Mouse (Mus musculus): ENCODE results near the gene Sumo1. TPM values are rescaled to one million over a fixed set of nuclear protein-coding genes. Genes with fewer than 3 reads are reported as not detected.

The Sumo1 gene
- polyA plus RNA-seq, 1 experiment from 2014 or later = 528 TPM

- no peak overlapping the region for H3K4me3 ChIP-seq (ENCODE audit: low read depth, low read length)
- no peak overlapping the region for H3K27ac ChIP-seq (ENCODE audit: low read depth, low read length)
- ATAC-seq (no peak), DNase-seq (ENCODE audit: low spot score) (no peak)
- 90% methylated on average over 7 of the region's 7 CpGs for WGBS
- H3K4me2 ChIP-seq (ENCODE audit: low read length) = no peak overlapping the region
- no peaks in the 10 kb centered on the region for H3K9me3 ChIP-seq (replicated peaks; ENCODE audit: control insufficient read depth, low read length)
- H3K36me3 ChIP-seq (ENCODE audit: control insufficient read depth, insufficient read depth, low read length) = no peaks in the 10 kb centered on the region
- no peak overlapping the region for H3K9ac ChIP-seq (ENCODE audit: low read length)
- H3K4me1 ChIP-seq (ENCODE audit: control insufficient read depth, insufficient read depth, low read length) = no peaks in the 10 kb centered on the region
- no peaks in the 10 kb centered on the region for H3K27me3 ChIP-seq (replicated peaks; ENCODE audit: control insufficient read depth, insufficient read depth, low read length)
Measured at GRCm38 (mm10) chr1:59608125-59608762, 62.4 kb downstream of the Sumo1 start.

- H3K9me3 ChIP-seq (replicated peaks; ENCODE audit: control insufficient read depth, low read length) = no peaks in the 10 kb centered on the region
- DNase-seq (ENCODE audit: low spot score) = no peak
- no peak overlapping the region for H3K4me2 ChIP-seq (ENCODE audit: low read length)
- H3K27ac ChIP-seq (ENCODE audit: low read depth, low read length) = no peak overlapping the region
- ATAC-seq = no peak
- no peaks in the 10 kb centered on the region for H3K36me3 ChIP-seq (ENCODE audit: control insufficient read depth, insufficient read depth, low read length)
- peaks cover 2% of the 10 kb centered on the region; the same call in 1 of the 2 replicates for H3K4me1 ChIP-seq (ENCODE audit: control insufficient read depth, insufficient read depth, low read length)
- H3K27me3 ChIP-seq (replicated peaks; ENCODE audit: control insufficient read depth, insufficient read depth, low read length) = no peaks in the 10 kb centered on the region
- 58% methylated on average over 7 of the region's 7 CpGs for WGBS
- no peak overlapping the region for H3K4me3 ChIP-seq (ENCODE audit: low read depth, low read length)
- H3K9ac ChIP-seq (ENCODE audit: low read length) = no peak overlapping the region
Measured at GRCm38 (mm10) chr1:59607071-59607470, 63.6 kb downstream of the Sumo1 start.

GRCm38 (mm10) chr1:59606479-59606878, 64.2 kb downstream of the Sumo1 start:
- DNase-seq (ENCODE audit: low spot score) = no peak
- Histone ChIP-seq H3K9ac (ENCODE audit: low read length) (no peak overlapping the region), H3K4me2 (ENCODE audit: low read length) (no peak overlapping the region), H3K27ac (ENCODE audit: low read depth, low read length) (no peak overlapping the region), H3K4me3 (ENCODE audit: low read depth, low read length) (no peak overlapping the region), H3K4me1 (ENCODE audit: control insufficient read depth, insufficient read depth, low read length) (peaks cover 2% of the 10 kb centered on the region; the same call in 1 of the 2 replicates), H3K36me3 (ENCODE audit: control insufficient read depth, insufficient read depth, low read length) (no peaks in the 10 kb centered on the region), H3K9me3 (replicated peaks; ENCODE audit: control insufficient read depth, low read length) (no peaks in the 10 kb centered on the region), H3K27me3 (replicated peaks; ENCODE audit: control insufficient read depth, insufficient read depth, low read length) (no peaks in the 10 kb centered on the region)
- WGBS = 89% methylated on average over 13 of the region's 13 CpGs
- ATAC-seq = no peak

GRCm38 (mm10) chr1:59603893-59604292, 66.7 kb downstream of the Sumo1 start:
- H3K27me3 ChIP-seq (replicated peaks; ENCODE audit: control insufficient read depth, insufficient read depth, low read length) = no peaks in the 10 kb centered on the region
- H3K9me3 ChIP-seq (replicated peaks; ENCODE audit: control insufficient read depth, low read length) = no peaks in the 10 kb centered on the region
- WGBS = 11% methylated on average over 11 of the region's 11 CpGs
- DNase-seq (ENCODE audit: low spot score) (peak; percentile 21), ATAC-seq (peak; percentile 57; the same call in 1 of the 2 replicates)
- H3K27ac ChIP-seq (ENCODE audit: low read depth, low read length) = no peak overlapping the region
- peaks cover 2% of the 10 kb centered on the region; the same call in 1 of the 2 replicates for H3K4me1 ChIP-seq (ENCODE audit: control insufficient read depth, insufficient read depth, low read length)
- H3K4me3 ChIP-seq (ENCODE audit: low read depth, low read length) = no peak overlapping the region
- no peak overlapping the region for H3K9ac ChIP-seq (ENCODE audit: low read length)
- H3K4me2 ChIP-seq (ENCODE audit: low read length) = no peak overlapping the region
- no peaks in the 10 kb centered on the region for H3K36me3 ChIP-seq (ENCODE audit: control insufficient read depth, insufficient read depth, low read length)

DNA sequence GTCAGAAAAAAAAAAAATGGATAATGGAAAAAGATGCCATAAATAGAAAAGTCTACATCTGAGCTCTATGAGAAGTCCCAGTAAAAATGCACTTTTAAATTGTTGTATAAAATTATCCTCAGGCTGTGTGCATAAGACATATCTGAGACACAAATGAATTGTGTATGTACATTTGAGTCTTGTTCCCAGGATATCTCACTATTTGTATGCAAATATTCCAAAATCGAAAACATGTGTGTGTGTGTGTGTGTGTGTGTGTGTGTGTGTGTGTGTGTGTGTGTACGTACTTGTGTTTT, 67.3 kb downstream of the Sumo1 start:
- Histone ChIP-seq H3K27me3 (replicated peaks; ENCODE audit: control insufficient read depth, insufficient read depth, low read length) (no peaks in the 10 kb centered on the region), H3K36me3 (ENCODE audit: control insufficient read depth, insufficient read depth, low read length) (no peaks in the 10 kb centered on the region), H3K4me1 (ENCODE audit: control insufficient read depth, insufficient read depth, low read length) (peaks cover 2% of the 10 kb centered on the region; the same call in 1 of the 2 replicates), H3K9me3 (replicated peaks; ENCODE audit: control insufficient read depth, low read length) (no peaks in the 10 kb centered on the region), H3K4me3 (ENCODE audit: low read depth, low read length) (no peak overlapping the region), H3K4me2 (ENCODE audit: low read length) (no peak overlapping the region), H3K9ac (ENCODE audit: low read length) (no peak overlapping the region), H3K27ac (ENCODE audit: low read depth, low read length) (no peak overlapping the region)
- WGBS = 91% methylated on average over 2 of the region's 2 CpGs
- DNase-seq (ENCODE audit: low spot score) = no peak
- ATAC-seq = no peak

DNA sequence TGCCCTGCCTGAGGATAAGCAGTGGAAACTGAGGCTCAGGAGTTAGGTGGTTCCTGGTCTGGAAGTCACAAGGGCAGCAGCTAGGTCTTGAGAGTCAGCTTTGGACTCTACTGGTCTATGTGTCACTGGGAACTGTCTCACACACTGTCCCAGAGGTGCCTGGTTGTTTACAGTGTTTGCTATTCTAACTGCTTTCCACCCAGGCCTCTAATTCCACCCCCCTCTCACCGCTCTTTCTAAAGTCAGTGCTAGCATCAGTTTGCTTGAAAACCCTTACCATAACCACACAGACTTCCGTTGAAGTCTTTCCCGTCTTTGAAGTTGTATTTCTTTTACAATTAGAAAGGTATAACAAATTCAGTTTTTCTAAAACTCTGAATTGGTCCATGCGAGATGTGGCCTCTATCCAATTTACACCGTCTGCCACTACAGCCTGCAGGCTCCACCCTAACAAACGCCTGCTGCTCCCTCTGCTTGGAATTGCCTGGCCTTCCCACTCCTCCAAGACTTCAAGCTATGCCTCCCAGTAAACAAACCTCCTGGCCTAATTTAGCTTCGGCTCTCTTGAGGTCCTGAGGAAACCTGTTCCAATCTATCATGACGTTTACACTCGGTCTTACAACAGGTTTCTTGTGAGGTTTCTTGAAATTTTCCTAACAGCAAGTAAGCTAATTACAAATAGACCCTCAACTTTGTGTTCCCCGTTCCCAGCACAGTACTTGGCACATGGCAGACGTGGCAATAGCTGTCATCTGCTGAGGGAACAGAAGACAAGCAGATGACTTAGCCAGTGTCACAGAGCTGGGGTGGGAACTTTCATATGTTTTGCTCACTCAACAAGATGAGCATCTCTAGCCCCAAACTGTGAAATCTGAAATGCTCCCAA, 67.9 kb downstream of the Sumo1 start:
- Histone ChIP-seq H3K27me3 (replicated peaks; ENCODE audit: control insufficient read depth, insufficient read depth, low read length) (no peaks in the 10 kb centered on the region), H3K36me3 (ENCODE audit: control insufficient read depth, insufficient read depth, low read length) (no peaks in the 10 kb centered on the region), H3K4me1 (ENCODE audit: control insufficient read depth, insufficient read depth, low read length) (peaks cover 2% of the 10 kb centered on the region; the same call in 1 of the 2 replicates), H3K9me3 (replicated peaks; ENCODE audit: control insufficient read depth, low read length) (no peaks in the 10 kb centered on the region), H3K4me2 (ENCODE audit: low read length) (no peak overlapping the region), H3K27ac (ENCODE audit: low read depth, low read length) (no peak overlapping the region; the same call in 1 of the 2 replicates), H3K4me3 (ENCODE audit: low read depth, low read length) (no peak overlapping the region), H3K9ac (ENCODE audit: low read length) (no peak overlapping the region)
- ATAC-seq (peak; percentile 72; the same call in 1 of the 2 replicates), DNase-seq (ENCODE audit: low spot score) (peak; percentile 55)
- WGBS = 50% methylated on average over 11 of the region's 11 CpGs

DNA sequence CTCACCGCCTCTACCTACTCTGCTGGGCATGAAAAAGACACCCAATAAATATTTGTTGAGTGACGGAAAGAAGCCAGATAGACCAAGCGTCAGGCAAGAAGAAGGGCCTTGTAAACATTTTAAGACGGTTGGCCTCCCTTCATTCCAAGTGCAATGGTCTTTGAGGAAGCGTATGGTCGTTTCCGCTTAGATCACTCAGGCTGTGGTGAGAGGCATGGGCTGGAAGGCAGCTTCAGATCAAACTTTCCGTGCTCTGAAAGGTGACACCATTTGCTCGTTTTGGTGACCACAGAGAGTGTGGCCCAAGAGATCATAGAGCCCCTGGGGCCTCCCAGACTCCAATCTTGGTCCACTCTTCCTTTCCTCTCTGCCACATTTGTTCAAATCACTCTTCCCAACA, 75.0 kb downstream of the Sumo1 start:
- ATAC-seq (no peak), DNase-seq (ENCODE audit: low spot score) (no peak)
- Histone ChIP-seq H3K9me3 (replicated peaks; ENCODE audit: control insufficient read depth, low read length) (no peaks in the 10 kb centered on the region), H3K4me3 (ENCODE audit: low read depth, low read length) (no peak overlapping the region), H3K4me1 (ENCODE audit: control insufficient read depth, insufficient read depth, low read length) (peaks cover 12% of the 10 kb centered on the region), H3K4me2 (ENCODE audit: low read length) (no peak overlapping the region), H3K9ac (ENCODE audit: low read length) (no peak overlapping the region), H3K27ac (ENCODE audit: low read depth, low read length) (no peak overlapping the region), H3K27me3 (replicated peaks; ENCODE audit: control insufficient read depth, insufficient read depth, low read length) (peaks cover 11% of the 10 kb centered on the region; the same call in 1 of the 2 replicates), H3K36me3 (ENCODE audit: control insufficient read depth, insufficient read depth, low read length) (no peaks in the 10 kb centered on the region)
- 85% methylated on average over 9 of the region's 9 CpGs for WGBS

- Histone ChIP-seq H3K4me2 (ENCODE audit: low read length) (no peak overlapping the region), H3K4me3 (ENCODE audit: low read depth, low read length) (no peak overlapping the region), H3K27ac (ENCODE audit: low read depth, low read length) (no peak overlapping the region), H3K36me3 (ENCODE audit: control insufficient read depth, insufficient read depth, low read length) (no peaks in the 10 kb centered on the region), H3K27me3 (replicated peaks; ENCODE audit: control insufficient read depth, insufficient read depth, low read length) (peaks cover 11% of the 10 kb centered on the region; the same call in 1 of the 2 replicates), H3K4me1 (ENCODE audit: control insufficient read depth, insufficient read depth, low read length) (peaks cover 12% of the 10 kb centered on the region), H3K9me3 (replicated peaks; ENCODE audit: control insufficient read depth, low read length) (no peaks in the 10 kb centered on the region), H3K9ac (ENCODE audit: low read length) (no peak overlapping the region)
- DNase-seq (ENCODE audit: low spot score) = no peak
- ATAC-seq = no peak
- 92% methylated on average over 11 of the region's 11 CpGs for WGBS
Measured at GRCm38 (mm10) chr1:59594586-59595266, 75.9 kb downstream of the Sumo1 start.
